Mouse (Mus musculus) liver, postnatal 0 days (tissue): ENCODE results near the gene Xpc.
A peak's percentile ranks its signal among the peaks of the same experiment; 100 is the strongest.

Experiments
- CTCF ChIP-seq: sonication (generic); IDR thresholded peaks from 2 replicates; pipeline ENCODE4 v1.5.1; 2016; ENCODE audit warnings: antibody characterized with exemption, low read depth
- EP300 ChIP-seq: IDR thresholded peaks from 2 replicates; pipeline ENCODE4 v1.6.1; 2016; ENCODE audit warnings: antibody characterized with exemption, low read depth, mild to moderate bottlenecking

- TF ChIP-seq EP300 (0 out of 2 replicates have a peak, but pooled peaks have one; percentile 46), CTCF (no peak)
Observed at GRCm38 (mm10) chr6:91546241-91546884, 30.7 kb upstream of the Xpc start.
